Mouse (Mus musculus): ENCODE data around the gene Trpm2. TPM values are rescaled to one million over a fixed set of nuclear protein-coding genes. Genes with fewer than 3 reads are reported as not detected.

Gene Trpm2
- polyA plus RNA-seq, 1 experiment = 51.6 TPM

GRCm38 (mm10) chr10:77890987-77891565, 79.3 kb downstream of the Trpm2 start:
- no peaks in the 10 kb centered on the region for H3K4me1 ChIP-seq (ENCODE audit: control insufficient read depth, insufficient read depth, insufficient read length)
- DNase-seq (ENCODE audit: low read depth in 1 of 2, low spot score in 2 of 2) = no peak
- H3K36me3 ChIP-seq (ENCODE audit: control insufficient read depth, insufficient read depth, low read length) = no peaks in the 10 kb centered on the region
- WGBS = 78% methylated on average over 8 of the region's 8 CpGs
- H3K4me3 ChIP-seq (ENCODE audit: extremely low read depth, insufficient read depth, insufficient read length) = no peak overlapping the region
- no peak overlapping the region for H3K27ac ChIP-seq (ENCODE audit: insufficient read depth, low read length)
- TF ChIP-seq POLR2A (IDR thresholded peaks at IDR 0.05; ENCODE audit: low read depth, low read length) (no peak), CTCF (IDR thresholded peaks at IDR 0.05; ENCODE audit: extremely low read depth, insufficient read depth, insufficient read length, insufficient replicate concordance) (no peak)
- H3K27me3 ChIP-seq (ENCODE audit: control insufficient read depth, insufficient read depth, low read length) = no peaks in the 10 kb centered on the region

DNA sequence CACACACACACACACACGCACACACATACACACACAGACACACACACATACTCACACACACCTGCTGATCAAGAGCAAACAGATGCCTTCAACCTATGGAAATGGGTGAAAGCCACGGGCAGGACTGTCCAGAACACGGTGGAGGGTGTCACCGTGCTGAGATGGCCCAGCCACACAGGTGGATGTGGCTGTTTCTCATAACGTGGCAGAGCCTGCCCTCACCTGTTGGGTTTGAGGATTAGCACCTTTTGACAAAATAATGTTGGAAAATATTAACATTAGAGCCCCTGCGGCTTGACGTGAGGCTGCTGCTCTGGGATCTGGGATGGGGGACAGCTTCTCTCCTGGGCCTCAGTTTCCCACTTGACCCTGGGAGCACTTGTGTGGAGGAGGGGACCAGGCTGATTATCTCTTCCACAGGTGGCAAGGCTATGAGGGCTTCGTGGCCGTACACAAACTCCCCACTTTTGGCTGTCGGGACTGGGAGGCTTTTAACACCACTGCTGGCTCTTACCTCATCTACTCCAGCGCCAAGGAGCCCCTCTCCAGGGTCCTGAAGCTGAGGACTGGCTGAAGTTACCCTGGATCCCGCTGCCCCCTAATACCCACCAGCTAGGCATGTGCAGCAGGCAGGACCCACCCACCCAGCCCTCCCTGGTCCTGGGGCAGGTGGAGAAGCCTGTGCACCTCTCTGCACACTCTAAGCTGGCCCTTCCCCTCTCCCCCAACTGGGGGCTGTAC, 84.2 kb downstream of the Trpm2 start:
- no peaks in the 10 kb centered on the region for H3K4me1 ChIP-seq (ENCODE audit: control insufficient read depth, insufficient read depth, insufficient read length)
- H3K27ac ChIP-seq (ENCODE audit: insufficient read depth, low read length) = no peak overlapping the region
- TF ChIP-seq CTCF (IDR thresholded peaks at IDR 0.05; ENCODE audit: extremely low read depth, insufficient read depth, insufficient read length, insufficient replicate concordance) (no peak), POLR2A (IDR thresholded peaks at IDR 0.05; ENCODE audit: low read depth, low read length) (no peak)
- H3K27me3 ChIP-seq (ENCODE audit: control insufficient read depth, insufficient read depth, low read length) = no peaks in the 10 kb centered on the region
- no peak for DNase-seq (ENCODE audit: low read depth in 1 of 2, low spot score in 2 of 2)
- 68% methylated on average over 12 of the region's 12 CpGs for WGBS
- H3K36me3 ChIP-seq (ENCODE audit: control insufficient read depth, insufficient read depth, low read length) = no peaks in the 10 kb centered on the region
- H3K4me3 ChIP-seq (ENCODE audit: extremely low read depth, insufficient read depth, insufficient read length) = no peak overlapping the region

DNA sequence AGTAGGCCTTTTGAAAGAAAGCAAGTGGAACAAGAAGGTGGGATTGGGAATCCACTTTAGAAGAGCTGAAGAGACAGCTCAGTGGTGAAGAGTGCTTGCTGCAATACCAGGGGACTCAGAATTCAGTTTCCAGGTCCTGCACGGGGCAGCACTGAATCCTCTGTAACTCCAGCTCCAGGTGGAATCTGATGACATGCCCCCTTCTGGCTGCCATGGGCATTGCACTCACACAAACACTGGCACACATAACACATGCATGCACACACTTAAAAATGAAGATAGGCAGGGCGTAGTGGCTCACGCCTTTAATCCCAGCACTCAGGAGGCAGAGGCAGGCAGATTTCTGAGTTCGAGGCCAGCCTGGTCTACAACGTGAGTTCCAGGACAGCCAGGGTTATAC, 87.8 kb downstream of the Trpm2 start:
- WGBS = 85% methylated on average over 5 of the region's 5 CpGs
- no peak for DNase-seq (ENCODE audit: low read depth in 1 of 2, low spot score in 2 of 2)

GRCm38 (mm10) chr10:77880305-77880704, 90.1 kb downstream of the Trpm2 start:
- Histone ChIP-seq H3K4me3 (ENCODE audit: extremely low read depth, insufficient read depth, insufficient read length) (no peak overlapping the region), H3K36me3 (ENCODE audit: control insufficient read depth, insufficient read depth, low read length) (no peaks in the 10 kb centered on the region), H3K27ac (ENCODE audit: insufficient read depth, low read length) (no peak overlapping the region), H3K4me1 (ENCODE audit: control insufficient read depth, insufficient read depth, insufficient read length) (no peaks in the 10 kb centered on the region), H3K27me3 (ENCODE audit: control insufficient read depth, insufficient read depth, low read length) (no peaks in the 10 kb centered on the region)
- 18% methylated on average over 3 of the region's 3 CpGs for WGBS
- TF ChIP-seq POLR2A (IDR thresholded peaks at IDR 0.05; ENCODE audit: low read depth, low read length) = no peak
- no peak for TF ChIP-seq CTCF (IDR thresholded peaks at IDR 0.05; ENCODE audit: extremely low read depth, insufficient read depth, insufficient read length, insufficient replicate concordance)
- DNase-seq (ENCODE audit: low read depth in 1 of 2, low spot score in 2 of 2) = no peak

More for the DNA sequence above, 87.8 kb downstream of the Trpm2 start:
- no peak overlapping the region for H3K4me3 ChIP-seq (ENCODE audit: extremely low read depth, insufficient read depth, insufficient read length)
- TF ChIP-seq CTCF (IDR thresholded peaks at IDR 0.05; ENCODE audit: extremely low read depth, insufficient read depth, insufficient read length, insufficient replicate concordance) = no peak
- TF ChIP-seq POLR2A (IDR thresholded peaks at IDR 0.05; ENCODE audit: low read depth, low read length) = no peak
- no peak overlapping the region for H3K27ac ChIP-seq (ENCODE audit: insufficient read depth, low read length)
- no peaks in the 10 kb centered on the region for H3K4me1 ChIP-seq (ENCODE audit: control insufficient read depth, insufficient read depth, insufficient read length)
- H3K27me3 ChIP-seq (ENCODE audit: control insufficient read depth, insufficient read depth, low read length) = no peaks in the 10 kb centered on the region
- no peaks in the 10 kb centered on the region for H3K36me3 ChIP-seq (ENCODE audit: control insufficient read depth, insufficient read depth, low read length)

DNA sequence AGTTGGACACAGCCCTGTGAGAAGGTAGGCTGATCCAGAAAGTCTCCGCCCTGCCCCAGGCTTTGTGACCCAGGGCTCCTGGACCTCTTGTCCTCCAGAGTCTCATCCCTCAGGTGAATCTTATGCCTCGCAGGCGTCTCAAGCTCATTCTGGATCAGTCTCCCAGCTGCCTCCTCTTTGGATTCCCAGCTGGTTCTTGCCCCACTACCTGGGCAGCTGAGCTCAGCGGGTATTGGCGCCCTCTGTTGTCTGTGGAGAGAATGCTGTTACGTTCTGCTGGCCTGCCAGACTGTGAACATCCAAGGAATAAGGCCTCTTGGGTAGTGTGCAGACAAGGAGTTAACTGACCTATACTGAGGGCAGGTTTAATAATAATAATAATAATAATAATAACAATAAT, 91.4 kb downstream of the Trpm2 start:
- Histone ChIP-seq H3K4me3 (ENCODE audit: extremely low read depth, insufficient read depth, insufficient read length) (no peak overlapping the region), H3K4me1 (ENCODE audit: control insufficient read depth, insufficient read depth, insufficient read length) (no peaks in the 10 kb centered on the region), H3K27ac (ENCODE audit: insufficient read depth, low read length) (no peak overlapping the region), H3K27me3 (ENCODE audit: control insufficient read depth, insufficient read depth, low read length) (no peaks in the 10 kb centered on the region), H3K36me3 (ENCODE audit: control insufficient read depth, insufficient read depth, low read length) (no peaks in the 10 kb centered on the region)
- WGBS = 75% methylated on average over 6 of the region's 6 CpGs
- TF ChIP-seq POLR2A (IDR thresholded peaks at IDR 0.05; ENCODE audit: low read depth, low read length) (no peak), CTCF (IDR thresholded peaks at IDR 0.05; ENCODE audit: extremely low read depth, insufficient read depth, insufficient read length, insufficient replicate concordance) (no peak)
- DNase-seq (ENCODE audit: low read depth in 1 of 2, low spot score in 2 of 2) = no peak

- no peak for DNase-seq (ENCODE audit: low read depth in 1 of 2, low spot score in 2 of 2)
- H3K27ac ChIP-seq (ENCODE audit: insufficient read depth, low read length) = no peak overlapping the region
- 92% methylated on average over 7 of the region's 7 CpGs for WGBS
- TF ChIP-seq CTCF (IDR thresholded peaks at IDR 0.05; ENCODE audit: extremely low read depth, insufficient read depth, insufficient read length, insufficient replicate concordance) (no peak), POLR2A (IDR thresholded peaks at IDR 0.05; ENCODE audit: low read depth, low read length) (no peak)
- H3K36me3 ChIP-seq (ENCODE audit: control insufficient read depth, insufficient read depth, low read length) = no peaks in the 10 kb centered on the region
- H3K27me3 ChIP-seq (ENCODE audit: control insufficient read depth, insufficient read depth, low read length) = no peaks in the 10 kb centered on the region
- no peak overlapping the region for H3K4me3 ChIP-seq (ENCODE audit: extremely low read depth, insufficient read depth, insufficient read length)
- H3K4me1 ChIP-seq (ENCODE audit: control insufficient read depth, insufficient read depth, insufficient read length) = no peaks in the 10 kb centered on the region
Observed at GRCm38 (mm10) chr10:77869651-77870050, 100.7 kb downstream of the Trpm2 start.

DNA sequence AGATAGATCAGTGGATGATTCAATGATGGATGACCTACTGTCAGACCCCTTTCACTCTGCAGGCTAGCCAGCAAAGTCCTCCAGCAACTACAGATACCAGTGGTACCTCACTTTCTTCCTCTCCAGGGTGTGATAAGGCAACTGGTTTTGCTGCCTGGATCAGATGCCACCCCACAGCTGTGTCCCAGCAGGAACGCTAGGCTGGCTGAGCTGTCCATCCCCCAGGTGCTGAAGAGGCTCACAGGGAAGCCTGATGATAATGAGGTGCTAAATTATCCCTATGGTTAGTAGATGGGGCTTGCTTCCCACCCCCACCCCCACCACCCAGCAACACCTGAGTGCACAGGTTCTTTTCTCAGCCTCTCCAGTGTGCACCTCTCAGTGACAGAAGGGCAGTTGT, 102.8 kb downstream of the Trpm2 start:
- 74% methylated on average over 1 of the region's 1 CpGs for WGBS

More for the DNA sequence above, 102.8 kb downstream of the Trpm2 start:
- Histone ChIP-seq H3K4me3 (ENCODE audit: extremely low read depth, insufficient read depth, insufficient read length) (no peak overlapping the region), H3K27me3 (ENCODE audit: control insufficient read depth, insufficient read depth, low read length) (no peaks in the 10 kb centered on the region), H3K27ac (ENCODE audit: insufficient read depth, low read length) (no peak overlapping the region), H3K4me1 (ENCODE audit: control insufficient read depth, insufficient read depth, insufficient read length) (0 out of 2 replicates have a peak, but pooled peaks cover 2% of the 10 kb centered on the region), H3K36me3 (ENCODE audit: control insufficient read depth, insufficient read depth, low read length) (no peaks in the 10 kb centered on the region)
- no peak for TF ChIP-seq POLR2A (IDR thresholded peaks at IDR 0.05; ENCODE audit: low read depth, low read length)
- no peak for DNase-seq (ENCODE audit: low read depth in 1 of 2, low spot score in 2 of 2)

Measured in spleen, adult 2 months (tissue).